Mouse (Mus musculus) yolk sac, embryonic 10.5 days (tissue): ENCODE measurements around the gene Nucb1.

Source experiments
- DNase-seq: peaks from one replicate; pipeline ENCODE4 v3.0.0-alpha.2; 2017; ENCODE audit warnings: low spot score

Nucb1 gene

DNA sequence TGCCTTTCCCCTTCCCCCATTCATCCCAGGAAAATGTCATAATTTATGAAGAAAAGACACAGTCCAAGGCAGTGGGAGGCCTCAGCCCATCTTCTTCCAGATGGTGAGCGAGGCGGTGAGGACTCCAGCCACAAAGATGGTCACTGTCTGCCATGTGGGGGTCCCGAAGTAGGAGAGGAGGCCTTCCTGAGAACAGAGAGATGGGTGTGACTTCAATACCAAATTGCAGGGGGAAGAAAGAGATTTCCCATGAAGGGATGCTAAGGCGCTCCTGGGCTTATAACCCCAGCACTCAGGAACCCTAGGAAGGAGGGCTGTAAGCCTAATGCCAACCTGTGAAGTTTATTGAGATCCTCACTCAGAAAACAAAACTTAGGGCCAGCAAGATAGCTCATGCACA lies 48.4 kb downstream of the Nucb1 start:
- no peak for DNase-seq

GRCm38 (mm10) chr7:45461326-45461725 lies 48.9 kb downstream of the Nucb1 start:
- DNase-seq: no peak

- DNase-seq: peak; percentile 93
Measured at GRCm38 (mm10) chr7:45460860-45461314, 49.3 kb downstream of the Nucb1 start.

GRCm38 (mm10) chr7:45460377-45460776 lies 49.8 kb downstream of the Nucb1 start:
- DNase-seq: no peak

DNA sequence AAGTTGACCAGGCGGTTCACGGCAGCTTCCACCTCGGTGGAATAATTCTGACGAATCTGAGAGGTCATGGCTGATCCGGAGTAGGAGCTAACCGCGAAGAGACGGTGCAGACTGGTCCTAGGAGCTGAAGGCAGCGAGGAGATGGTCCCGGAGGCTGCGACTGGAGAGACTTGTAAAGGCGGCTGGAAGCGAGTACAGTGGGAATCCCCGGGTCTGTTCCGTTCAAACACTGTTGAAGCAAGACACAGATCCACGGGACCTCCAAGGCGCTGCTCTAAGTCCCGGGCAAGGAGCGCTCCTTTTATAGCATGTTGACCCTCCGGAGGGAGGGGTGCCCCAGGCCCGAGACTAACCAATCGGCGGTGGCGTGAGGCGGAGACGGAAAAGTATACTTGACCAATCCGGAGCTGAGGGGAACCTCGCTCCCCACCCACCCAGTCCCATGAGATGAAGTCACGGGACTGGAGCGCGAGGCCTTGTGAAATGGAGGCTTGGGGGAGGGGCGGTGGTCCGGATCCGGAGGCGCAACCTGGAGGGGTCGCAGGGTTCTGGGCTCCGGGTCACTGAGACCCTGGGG lies 50.6 kb downstream of the Nucb1 start, which contains the start of gene Ftl1:
Gene Ftl1 (minus strand): TSS at position 321 of the 577 bp plus-strand sequence.
- peak; percentile 99 for DNase-seq

DNA sequence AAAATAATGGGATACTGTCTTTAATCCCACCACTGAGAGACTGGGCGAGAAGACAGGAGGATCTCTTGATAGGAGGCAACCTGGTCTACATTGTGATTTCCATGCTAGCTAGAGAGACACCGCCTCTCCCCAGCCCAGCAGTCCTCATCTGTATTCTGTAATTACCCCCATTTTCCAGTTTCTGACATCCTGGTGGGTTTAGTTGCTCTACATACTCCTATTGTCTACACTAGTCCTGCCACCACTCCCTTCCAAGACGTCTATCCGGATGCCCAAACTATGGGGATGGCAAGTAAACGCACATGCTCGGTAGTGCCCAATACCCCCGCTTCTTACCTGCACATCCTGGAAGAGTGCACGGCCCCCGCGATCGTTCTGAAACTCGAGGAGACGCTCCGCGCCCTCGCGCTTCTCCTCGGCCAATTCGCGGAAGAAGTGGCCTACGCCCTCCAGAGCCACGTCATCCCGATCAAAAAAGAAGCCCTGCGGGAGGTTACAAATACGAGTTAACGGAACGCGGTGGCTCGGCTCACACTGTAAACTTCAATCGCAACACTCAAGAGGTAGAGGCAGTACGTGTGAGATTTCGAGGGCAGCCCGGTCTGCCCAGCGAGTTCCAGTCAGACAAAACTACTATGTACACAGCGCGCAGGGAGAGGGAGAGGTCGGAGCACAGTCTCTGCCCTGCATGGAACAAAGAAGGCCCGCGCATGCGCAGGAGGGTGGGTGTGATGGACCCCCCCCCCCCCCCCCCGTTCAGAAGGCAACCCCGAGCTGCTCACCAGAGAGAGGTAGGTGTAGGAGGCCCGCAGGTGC lies 51.2 kb downstream of the Nucb1 start:
- DNase-seq: peak; percentile 87

GRCm38 (mm10) chr7:45457204-45458060 lies 52.8 kb downstream of the Nucb1 start:
- DNase-seq: peak; percentile 91

DNA sequence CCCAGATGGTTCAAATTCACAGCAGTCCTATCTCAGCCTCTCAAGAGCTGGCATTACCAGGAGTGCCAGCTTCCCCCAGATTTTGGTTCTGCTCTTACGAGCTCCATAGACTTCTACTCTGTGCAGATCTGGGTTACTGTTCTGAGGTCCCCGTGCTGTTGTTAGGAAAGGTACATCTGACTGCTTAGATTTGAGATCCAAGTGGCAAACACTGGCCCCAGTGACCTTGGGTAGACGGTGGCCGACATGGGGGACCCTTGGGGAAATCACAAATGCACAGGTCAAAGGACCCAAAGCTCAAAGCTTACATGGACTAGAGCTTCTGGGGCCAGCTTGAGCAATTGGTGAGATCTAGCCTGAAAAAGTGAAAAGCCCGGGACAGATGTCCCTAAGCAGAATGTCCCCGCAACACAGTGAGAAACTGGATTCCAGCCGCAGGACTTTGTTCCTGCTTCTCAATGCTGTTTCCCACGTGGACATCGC lies 53.4 kb downstream of the Nucb1 start:
- no peak for DNase-seq

DNA sequence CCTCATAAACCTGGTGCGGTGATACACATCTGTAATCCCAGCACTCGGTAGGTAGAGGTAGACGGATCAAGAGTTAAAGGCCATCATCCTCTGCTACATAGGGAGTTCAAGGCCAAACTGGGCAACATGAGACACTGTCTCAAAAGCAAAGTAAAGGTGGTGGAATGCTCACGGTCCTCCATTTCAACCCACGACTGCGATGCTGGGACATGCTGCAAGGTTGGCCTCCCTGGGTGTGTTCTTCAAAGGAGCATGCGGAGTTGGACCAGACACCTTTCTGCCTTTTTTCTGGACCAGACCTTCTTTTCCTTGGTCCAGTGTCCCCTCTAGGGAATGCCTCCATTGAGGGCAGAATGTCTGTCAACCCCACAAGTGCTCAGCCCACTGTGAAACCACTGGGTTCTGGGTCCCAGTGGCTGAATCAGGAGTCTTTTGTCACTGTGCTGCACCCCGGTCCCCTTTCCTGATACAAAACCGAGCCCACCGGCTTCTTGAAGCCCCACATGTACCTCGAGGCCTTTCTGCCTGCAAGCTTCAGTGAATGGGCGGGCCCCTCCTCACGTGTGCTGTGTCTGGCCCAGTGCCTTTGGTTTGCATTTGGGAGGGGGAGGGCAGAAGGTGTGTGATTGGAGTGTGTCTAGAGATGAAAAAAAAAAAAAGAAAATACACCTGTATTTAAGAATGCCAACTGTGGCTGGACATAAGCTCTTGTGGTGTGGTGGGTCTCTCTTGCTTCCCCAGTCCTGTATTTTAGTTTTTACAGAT lies 54.1 kb downstream of the Nucb1 start:
- DNase-seq: peak; percentile 62

DNA sequence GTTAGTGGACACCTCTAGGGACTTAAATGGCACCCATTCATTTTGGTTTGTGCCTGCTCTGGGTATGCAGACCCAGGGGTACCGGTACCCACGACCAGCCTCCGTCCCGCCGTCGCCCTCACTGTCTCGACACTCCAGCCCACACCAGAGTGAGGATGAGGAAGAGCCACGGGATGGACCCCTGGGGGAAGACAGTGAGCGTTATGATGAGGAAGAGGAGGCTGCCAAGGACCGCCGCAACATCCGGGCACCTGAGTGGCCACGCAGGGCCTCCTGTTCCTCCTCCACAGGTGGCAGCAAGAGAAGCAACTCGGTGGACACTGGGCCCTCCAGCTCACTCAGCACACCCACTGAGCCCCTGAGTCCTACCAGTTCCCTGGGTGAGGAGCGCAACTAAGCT lies 55.2 kb downstream of the Nucb1 start:
- no peak for DNase-seq

- DNase-seq: peak; percentile 69
Measured at GRCm38 (mm10) chr7:45451344-45451982, 58.7 kb downstream of the Nucb1 start.

DNA sequence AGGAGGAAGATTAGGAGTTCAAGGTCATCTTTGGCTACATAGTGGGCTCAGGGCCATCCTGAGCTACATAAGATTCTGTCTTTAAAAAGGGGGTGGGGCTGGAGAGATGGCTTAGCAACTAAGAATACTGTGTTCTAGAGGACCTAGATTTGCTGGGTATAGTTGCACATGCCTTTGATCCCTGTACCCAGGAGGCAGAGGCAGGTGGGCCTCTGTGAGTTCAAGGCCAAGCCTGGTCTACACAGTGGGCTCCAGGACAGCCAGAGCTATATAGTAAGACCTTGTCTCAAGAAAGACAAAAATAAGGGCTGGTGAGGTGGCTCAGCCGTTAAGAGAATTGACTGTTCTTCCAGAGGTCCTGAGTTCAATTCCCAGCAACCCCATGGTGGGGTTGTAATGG lies 60.2 kb downstream of the Nucb1 start:
- DNase-seq: no peak

GRCm38 (mm10) chr7:45447325-45447990 lies 62.7 kb downstream of the Nucb1 start:
- DNase-seq: peak; percentile 66

GRCm38 (mm10) chr7:45446589-45446988 lies 63.6 kb downstream of the Nucb1 start:
- no peak for DNase-seq

DNA sequence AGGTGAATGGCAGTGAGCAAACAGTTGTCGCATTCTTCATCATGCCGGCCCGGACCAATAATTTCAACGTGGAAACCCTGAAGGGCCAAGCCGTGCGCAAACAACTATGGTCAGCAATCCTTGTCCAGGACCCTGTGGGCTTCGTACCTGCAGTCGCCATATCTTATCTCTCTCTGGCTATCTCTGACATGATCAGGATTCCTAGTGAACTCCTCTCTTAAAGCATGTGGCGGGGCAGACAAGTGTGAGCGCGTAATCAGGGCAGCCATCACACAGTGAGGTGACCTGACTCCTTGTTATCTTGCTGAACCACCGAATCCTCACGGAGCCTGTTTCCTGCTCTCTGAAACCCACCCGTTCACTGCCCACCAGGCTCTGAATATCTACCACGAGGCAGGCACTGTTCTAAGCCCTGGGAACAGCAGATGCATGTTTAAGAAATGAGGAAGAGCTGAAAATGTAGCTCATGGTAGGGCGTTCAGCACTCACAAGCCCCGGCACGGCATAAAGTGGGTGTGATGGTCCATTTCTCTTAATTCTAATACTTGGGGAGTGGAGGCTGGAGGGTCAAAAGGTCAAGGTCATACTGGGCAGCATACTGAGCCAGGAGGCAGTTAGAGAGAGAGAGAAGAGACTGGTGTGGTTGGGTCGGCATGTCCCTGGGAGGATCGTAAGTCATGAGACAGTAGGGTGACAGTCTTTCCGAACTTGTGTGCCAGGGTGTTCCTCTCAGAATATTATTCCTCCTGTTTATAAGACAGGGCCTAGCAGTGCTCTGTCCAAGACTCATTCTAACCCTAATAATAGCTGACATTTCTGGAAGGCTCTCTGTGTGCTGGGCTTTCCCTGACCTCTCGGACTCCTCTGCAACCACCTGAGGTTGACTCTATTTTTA lies 66.4 kb downstream of the Nucb1 start:
- peak; percentile 56 for DNase-seq
